Mouse (Mus musculus): ENCODE results near the gene Slc43a1. TPM values are rescaled to one million over a fixed set of nuclear protein-coding genes. Genes with fewer than 3 reads are reported as not detected.
"Not testable (repeated sequence)": the region's sequence is repeated elsewhere in the genome, so short reads cannot be mapped to it uniquely, and the experiment has no call there.

Slc43a1 gene
- 2.4 and 4.3 TPM in 2 replicates for total RNA-seq (2021)
- long read RNA-seq, partial matches to known transcripts, result 1 of 2 reads
- long read RNA-seq, other reads (novel, unspliced or antisense), result 0 of 2 reads

DNA sequence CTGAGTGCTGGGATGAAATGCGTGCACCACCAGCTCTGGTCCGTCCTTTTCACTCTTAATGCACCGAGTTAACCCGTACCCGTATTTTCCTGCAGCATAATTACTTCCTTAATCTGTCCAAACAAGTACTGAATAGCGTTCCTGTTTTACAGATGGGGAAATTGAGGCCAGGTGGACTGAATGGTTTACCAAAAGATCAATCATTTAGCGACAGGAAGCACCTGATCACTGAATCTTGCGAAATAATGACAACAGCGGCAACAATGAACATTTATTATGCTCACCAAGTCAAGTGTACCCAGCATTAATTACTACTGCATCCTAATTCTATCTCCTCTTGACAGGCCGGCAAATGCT lies at the start of gene Slc43a1:
Gene Slc43a1 (plus strand): TSS at position 258 of the 357 bp plus-strand sequence.
- DNase-seq, result no peak

DNA sequence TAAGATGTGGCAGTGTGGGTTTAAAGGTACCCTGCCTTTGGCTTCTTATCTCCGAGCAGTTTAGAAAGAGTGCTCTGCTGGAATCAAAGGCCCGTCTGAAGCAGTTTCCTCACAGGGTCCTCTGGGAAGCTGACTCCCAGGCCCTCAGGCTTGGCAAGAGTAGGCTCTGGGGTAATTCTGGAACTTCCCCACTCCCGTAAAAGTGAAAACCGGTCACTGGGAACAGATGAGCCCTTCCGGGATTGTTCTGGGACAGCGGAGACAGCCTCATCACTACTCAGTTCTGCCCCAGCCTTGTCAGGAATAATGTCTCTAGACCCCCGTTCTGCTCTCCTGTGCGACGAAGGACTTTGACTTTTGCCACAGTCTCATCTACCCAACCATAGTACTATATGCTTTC lies 48.2 kb upstream of the Slc43a1 start:
- no peak for DNase-seq

DNA sequence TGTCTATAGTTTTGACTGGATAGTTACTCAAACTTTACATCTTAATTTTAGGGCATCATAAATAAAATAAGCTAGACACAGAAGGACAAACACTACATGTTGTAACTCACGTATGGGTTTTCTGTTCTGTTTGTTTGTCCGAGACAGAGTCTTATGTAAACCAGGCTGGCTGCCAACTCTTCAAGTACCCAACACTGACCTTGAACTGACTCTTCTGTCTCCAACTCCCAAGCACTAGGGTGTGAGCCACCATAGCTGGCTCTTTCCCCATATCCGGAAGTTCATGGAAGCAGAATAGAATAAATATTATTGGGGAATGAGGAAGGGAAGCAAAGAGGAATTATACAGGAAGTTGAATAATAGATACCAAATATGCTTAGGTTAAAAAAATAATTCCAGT lies 46.1 kb upstream of the Slc43a1 start:
- no peak for DNase-seq

DNA sequence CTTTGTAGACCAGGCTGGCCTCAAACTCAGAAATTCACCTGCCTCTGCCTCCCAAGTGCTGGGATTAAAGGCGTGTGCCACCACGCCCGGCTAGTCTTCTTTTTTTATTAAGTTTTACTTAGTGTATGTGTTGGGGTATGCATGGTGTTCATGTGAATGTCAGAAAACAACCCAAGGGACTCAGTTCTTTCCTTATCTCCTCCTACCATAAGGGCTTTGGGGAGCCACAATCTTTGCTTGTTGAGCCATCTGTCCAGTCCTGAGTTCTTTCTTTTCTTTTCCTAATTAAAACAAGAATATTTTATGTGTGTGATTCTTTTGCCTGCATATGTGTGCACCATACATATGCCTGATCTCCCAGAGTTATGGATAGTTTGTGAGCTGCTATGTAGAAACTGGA lies 45.5 kb upstream of the Slc43a1 start:
- no peak for DNase-seq

DNA sequence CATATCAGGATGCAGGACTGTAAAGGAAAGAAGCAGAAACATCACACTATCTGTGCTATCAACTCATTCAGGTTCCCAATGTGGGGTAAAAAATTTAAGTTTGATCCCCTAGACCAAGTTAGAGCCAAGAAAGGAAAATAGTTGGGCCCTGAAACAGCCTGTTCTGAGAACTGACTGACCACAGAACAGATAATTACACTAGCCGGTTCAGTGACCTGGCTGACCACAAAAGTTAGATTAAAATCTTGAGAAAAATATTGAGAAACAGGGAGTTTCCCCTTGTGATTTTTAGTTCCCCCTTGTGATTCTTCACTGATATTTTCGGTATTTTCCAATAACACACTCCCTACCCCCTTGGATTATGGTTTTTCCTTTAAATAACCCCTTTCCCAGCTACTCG lies 44.8 kb upstream of the Slc43a1 start:
- no peak for DNase-seq

DNA sequence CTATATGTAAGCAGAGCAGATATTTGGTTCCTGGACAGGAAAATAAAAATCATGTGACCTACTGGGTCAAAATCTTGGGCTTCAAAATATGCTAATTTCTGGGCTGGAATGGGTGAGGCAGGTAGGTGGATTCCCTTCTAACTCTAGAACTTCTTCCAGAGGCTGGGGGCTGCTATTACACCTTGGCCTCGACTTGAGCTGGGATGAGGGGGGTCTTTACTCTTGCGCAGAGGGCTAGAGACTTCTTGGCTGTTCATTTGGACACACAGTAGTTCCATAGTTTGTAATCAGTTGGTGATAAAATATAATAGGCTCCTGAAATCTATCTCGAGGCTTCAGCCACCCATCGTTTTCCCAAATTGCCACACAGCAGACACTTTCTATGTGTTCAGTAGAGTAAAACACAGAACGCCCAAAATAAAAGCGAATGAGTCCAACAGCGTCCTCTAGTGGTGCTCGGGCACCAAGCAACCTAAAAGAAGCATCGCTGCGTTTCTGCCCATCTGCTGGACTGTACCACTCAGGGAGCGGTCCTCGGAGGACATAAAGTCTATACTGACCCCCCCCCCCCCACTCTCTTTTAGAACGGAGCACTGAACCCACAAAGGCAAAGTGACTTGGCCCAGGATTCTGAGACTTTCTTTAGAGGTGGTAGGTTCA lies 40.7 kb upstream of the Slc43a1 start:
- peak; percentile 69 for DNase-seq

DNA sequence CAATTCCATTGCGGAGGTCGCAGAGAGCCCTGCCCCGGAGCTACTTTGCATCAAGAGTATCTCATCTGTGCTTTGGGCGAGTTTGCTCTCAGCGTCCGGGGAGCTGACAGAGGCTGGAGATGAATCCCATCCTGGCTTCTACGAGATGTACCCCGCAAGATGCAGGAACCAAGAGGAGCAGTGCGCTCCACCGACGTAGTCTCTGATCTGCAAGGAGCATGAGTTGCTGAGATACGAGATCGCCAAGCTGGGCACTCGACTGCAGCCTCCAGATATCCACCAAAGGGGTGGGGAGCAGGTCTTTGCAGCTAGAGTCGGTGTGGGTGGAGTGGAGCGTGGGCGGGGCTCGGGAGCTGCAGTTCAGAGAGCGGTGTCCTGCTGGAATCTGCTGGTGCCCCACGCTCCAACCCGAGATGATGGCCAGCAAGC lies 40.1 kb upstream of the Slc43a1 start, which contains the start of gene Ube2l6:
Gene Ube2l6 (plus strand): TSS at position 336 of the 429 bp plus-strand sequence.
- DNase-seq, result peak; percentile 71

DNA sequence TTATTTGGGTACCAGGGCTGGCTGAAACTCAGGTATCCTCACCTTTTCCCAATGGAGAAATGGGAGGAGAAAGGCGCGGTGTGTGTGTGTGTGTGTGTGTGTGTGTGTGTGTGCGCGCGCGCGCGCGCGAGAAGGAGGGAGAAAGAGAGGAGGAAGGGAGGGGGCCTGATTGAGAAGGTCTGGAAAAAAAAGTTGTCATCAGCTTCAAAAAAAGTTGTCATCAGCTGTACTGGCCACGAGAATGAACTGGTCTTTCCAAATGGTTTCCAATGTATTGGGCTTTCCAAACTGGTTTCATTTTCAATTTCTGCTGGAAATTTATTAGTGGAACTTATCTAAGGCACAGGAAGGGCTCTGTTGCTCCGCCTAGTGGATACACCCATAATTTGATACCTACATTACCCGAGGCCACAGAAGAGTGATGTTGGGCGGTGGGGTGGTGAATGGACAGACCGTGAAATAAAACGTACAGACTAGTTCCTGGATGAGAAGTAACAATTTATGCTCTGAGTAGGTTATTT lies 39.5 kb upstream of the Slc43a1 start:
- peak; percentile 42 for DNase-seq

DNA sequence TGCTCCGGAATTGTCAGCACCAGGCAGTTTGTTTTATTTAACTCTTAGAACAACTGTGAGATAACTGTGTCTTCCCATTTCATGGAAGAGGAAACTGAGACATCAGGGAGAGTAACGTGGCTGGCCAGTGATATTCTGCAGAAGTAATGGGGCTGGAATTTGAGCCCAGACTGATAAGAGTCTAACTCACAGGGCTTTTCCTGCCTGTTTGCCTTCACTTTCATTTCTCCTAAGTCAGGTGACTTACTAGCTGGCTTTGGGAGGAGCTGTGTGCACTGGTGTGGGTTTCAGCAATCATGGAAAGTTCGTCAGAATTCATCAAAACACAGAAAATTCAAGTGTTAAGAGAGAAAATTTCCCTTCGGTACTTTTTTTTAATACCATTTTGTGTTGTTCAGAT lies 38.3 kb upstream of the Slc43a1 start:
- DNase-seq, result no peak

DNA sequence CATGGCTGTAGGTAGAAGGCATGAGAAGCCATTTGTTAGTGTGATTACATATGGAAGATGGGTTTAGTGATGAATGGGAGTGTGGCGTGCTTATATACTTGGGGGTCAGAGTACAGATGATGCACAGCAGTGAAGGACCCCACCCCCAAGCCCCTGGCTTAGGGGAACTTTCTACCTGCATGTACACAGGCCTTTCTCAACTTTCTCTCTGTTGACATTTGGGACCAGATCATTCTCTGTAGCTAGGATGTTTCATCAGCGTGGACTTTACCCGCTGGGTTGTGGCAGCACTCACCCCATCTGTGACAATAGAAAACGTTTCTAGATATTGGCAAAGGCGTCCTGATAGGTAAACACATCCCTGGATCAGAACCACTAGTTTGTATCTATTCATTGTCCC lies 37.4 kb upstream of the Slc43a1 start:
- not testable (repeated sequence) for DNase-seq

DNA sequence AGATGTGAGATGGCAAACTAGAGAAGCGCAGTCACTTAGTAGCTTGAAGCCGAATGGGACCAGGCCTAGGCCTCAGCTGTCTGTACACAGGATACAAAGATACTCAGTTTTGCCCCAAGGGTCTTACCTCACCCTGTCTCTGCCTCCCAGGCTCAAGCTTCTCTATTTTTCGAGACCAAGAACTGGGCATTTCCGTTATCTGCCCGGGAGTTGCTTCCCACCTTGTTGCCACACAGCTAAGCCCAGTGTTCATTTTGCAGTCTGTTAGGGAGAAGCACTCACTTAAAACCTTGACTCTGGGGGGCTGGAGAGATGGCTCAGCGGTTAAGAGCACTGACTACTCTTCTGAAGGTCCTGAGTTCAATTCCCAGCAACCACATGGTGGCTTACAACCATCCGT lies 34.7 kb upstream of the Slc43a1 start:
- DNase-seq, result no peak

DNA sequence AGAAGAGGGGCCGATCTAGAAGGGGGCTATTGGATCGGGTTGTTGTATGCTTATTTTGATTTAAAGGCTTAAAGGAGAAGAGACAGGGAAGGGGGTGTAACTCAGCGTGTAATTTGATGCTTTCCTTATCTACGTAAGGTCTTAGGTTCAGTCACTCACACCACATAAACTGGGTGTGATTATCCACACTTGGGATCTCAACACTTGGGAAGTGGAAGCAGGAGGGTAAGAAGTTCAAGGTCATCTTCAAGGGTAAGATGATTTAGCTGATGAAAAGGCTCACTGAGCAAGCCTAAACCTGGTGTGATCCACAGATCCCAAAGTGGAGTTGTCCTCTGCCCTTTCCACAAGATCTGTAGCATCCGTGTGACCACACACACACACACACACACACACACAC lies 32.1 kb upstream of the Slc43a1 start:
- no peak for DNase-seq

DNA sequence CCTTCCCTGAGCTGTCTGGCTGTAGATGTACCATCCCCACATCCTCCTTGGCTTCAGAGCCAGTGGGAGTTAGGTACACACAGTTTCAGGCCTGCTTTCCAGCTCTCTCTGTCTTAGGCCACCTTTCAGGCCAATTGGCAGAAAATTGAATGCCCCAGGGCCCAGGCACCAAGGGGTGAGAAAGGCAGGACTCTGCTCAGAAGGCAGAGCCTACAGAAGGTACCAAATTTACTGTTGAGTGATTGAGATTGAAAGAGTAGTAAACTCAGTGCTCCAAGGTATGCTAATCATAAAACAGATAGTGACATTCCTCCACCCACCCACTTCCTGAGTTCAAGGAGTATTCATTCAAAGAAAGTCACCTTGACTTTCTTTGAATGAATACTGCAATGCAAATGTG lies 29.3 kb upstream of the Slc43a1 start:
- DNase-seq, result no peak

DNA sequence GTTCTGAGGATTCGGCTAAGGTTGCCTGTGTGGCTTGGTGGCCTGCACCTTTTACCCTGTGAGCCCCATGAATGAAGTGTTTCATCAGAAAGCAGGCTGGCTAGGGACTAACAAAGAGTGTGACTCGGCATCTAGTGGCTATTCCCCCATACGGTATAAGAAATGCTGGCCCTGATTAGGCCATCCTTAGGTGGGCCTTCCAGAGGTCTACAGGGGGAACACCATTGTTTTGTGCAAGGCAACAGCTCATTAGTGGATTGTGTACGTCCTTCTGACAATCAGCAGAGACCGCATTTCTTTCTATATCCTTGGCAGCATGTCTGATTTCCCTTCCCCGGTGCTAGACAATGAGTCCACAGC lies 28.1 kb upstream of the Slc43a1 start:
- no peak for DNase-seq

DNA sequence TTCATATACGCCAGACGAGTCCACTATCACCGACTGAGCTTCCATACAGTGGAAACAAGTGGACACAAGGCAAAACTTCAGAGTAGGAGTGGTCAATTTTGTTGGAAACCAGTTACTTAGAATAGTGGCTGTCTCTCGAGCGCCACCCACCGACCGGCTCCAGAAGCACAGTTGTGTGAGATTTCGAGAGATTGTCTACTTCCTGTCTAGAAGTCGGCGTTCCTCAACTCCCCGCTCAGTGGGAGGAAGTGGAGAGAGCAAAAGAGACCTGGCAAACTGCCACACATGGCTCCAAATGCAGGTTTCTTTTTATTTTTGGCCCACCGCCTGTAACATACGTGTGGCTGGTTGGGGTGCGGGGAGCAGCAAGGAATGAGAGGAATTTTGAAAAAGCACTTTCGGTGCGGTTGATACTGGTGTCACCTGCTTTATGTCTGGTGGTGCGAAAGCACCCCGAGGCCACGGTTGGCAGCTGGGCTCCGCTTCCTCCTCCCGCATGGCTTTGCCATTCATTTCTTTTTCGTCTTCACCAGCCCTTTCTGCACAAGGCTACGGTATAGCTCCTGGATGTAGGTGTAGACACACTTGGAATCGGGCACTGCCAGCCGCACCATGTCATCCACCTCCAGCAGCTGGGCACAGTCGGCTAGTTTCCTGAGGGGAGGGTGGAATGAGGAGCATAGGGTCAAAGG lies 27.6 kb upstream of the Slc43a1 start:
- DNase-seq, result peak; percentile 76

DNA sequence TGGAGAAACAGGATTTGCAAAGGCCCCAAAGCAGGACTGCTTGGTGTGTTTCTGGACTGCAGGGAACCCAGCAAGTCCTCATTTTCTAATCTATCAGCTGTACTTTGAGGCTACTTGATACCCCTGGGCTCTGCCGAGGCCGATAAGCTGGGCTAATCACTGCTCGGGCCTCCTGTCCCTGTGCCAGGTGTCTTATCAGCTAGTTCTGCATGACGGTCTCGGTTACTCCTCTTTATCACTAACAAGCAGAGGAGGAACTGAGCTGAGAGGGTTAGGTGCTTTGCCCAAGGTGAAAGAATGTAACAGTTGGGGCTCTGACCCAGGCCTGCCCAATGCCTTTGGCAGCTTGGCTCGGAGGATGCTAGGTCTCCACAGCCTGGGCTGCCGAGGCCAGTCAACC lies 26.8 kb upstream of the Slc43a1 start:
- DNase-seq, result no peak

DNA sequence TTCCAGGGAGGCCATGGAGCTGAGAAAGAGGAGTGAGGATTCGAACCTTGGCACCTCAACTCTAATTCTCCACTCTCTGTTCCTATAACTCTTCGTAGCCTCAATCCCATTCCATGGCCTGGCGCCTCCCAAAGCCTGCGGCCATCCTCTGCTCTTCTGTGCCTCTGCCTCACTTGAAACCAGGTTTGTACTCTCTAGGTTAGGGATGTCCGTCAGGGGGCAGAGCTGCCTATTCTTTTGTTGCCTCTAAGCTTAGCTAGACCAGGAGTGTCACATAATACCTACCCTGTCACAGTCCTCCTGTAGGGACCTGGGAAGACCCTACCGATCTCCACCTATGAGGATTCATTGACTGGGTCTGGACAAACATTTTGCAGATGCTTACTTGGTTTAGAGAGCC lies 26.0 kb upstream of the Slc43a1 start:
- DNase-seq, result no peak

DNA sequence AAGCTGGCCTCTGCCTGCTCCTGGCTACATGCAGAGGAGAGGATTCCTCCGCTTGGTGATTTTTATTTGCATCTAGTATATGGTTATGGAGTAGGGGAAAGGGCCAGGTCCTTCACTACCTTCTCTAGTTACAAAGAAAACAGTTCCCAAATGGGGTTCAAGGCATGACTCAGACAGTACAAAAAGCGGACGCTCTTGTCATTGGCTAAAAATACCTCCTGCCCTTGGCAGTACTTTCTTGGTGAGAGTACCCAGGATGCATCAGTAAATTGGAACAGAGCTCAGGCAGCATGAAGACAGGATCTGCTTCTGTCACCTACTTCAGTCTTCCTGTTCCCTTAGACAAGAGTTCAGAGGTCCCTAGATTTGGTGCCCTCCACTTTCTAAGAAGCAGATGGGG lies 18.8 kb upstream of the Slc43a1 start:
- no peak for DNase-seq

DNA sequence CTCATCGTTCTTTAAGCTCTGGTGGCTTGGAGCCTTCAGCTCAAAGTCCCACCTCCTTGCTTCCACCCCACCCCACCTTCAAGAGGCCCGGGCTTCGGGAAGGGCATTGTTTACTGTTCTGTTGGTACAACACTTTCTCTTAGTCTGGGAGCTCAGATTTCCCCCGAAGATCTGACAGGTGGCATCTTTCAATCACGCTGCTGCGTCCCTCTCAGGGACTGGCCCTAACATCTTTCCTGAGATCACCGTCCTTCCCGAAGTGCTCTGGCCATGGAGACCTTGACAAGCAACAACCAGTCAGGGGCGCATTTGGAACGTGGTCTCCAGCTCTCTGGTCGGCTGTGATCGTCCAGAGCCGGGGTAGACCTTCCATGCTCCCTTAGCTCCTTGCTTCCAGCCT lies 16.1 kb upstream of the Slc43a1 start, which contains the start of gene Smtnl1:
Gene Smtnl1 (minus strand): TSS at position 101 of the 400 bp plus-strand sequence.
- no peak for DNase-seq

DNA sequence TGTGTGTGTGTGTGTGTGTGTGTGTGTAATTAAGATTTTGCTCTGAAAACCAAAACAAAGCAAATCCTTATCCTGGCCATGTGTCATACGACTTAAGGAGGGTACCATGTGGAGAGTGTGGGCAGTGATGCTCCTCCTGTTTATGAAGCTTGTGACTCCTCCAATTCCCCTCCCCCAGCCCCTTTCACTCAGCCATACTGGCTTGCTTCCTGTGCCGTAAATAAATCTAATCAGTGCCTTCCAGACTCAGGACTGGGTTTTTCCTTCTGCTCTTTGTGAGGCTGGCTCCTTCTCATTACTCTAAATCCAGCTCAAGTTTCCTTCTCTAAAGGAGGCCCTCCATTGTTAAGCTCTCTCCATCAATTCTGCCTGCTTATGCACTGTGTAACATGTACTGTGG lies 15.4 kb upstream of the Slc43a1 start:
- DNase-seq, result no peak

DNA sequence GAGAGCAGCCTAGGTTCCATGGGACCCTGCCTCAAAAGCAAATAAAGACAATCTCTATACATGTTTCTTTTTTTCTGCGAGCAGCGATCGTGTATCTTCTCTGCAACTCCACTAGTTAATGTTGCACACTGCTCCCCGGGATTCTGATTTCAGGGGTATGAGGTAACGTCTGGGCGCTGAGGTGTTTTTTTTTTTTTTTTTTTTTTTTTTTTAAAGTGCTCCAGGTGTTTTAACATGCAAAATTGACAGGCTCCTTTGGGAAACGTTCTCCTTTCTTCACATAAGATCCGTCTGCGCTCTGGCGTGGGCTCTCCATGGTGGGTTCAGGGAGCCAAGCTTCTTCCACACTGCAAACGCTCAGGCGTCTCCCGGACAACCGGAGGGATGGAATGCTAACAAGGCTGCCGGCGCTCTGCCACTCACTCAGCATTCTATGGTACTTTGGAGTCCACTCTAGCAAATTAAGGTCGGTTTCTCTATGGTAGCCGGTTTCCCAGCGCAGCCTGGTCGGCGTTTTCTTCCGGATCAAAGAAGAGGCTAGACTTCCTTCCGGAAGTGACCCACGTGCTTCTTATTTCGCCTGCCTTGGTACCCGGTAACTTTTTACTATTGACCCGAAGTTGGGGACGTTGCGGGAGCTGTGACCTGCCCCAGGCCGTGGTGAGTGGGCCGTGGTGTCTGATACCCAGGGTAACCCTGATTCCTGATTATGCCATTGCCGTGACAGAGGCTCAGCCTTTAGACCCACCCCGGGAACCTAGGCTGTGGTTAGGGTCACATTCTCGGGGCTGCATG lies 12.0 kb upstream of the Slc43a1 start, which contains the start of gene Timm10:
Gene Timm10 (plus strand): TSS at position 510 of the 795 bp plus-strand sequence.
- peak; percentile 75 for DNase-seq

DNA sequence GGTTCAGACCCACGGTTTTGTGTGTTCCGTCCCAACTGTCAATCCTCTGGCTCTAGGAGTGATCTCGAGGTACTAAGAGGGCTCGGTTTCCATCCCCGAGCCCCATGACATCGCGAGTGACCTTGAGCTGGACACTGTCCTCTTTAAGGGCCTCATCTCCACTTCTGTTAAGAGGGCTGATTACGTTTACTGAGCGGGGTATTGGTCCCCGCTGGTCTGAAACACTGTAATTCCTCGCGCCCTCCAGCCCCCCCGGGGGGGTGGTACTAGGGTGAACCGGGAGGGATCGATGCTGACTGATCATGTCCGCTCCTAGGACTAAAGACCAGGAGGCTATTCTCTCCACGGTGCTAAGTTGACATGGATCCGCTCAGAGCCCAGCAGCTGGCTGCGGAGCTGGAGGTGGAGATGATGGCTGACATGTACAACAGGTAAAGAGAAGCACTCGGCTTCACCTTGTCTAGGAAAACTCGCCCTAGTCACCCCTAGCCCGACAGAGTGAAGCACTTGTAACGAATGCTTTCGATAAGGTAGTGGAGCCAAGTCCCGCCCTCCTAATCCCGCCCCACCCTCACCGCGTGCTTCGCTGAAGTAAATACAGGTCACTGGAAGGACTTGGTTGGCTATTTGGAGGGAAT lies 11.2 kb upstream of the Slc43a1 start:
- DNase-seq, result peak; percentile 26
